Mouse (Mus musculus) cerebellum, adult 2 months (tissue): ENCODE measurements around the gene Psme3. TPM values are rescaled to one million over a fixed set of nuclear protein-coding genes. Genes with fewer than 3 reads are reported as not detected.

ENCODE experiments used
- DNase-seq, 2 experiments: peaks; one replicate each; pipeline ENCODE4 v3.0.0; 2021
- H3K27ac ChIP-seq: fragments of 200-500 bp; 2 replicates; pipeline ENCODE4 v1.5.1; 2012; ENCODE audit warnings: low read length, control low read depth, inconsistent platforms; ENCODE audit not compliant: insufficient read depth
- H3K27me3 ChIP-seq: fragments of 200-500 bp; 2 replicates; pipeline ENCODE4 v1.6.1; 2012; ENCODE audit warnings: inconsistent platforms, mild to moderate bottlenecking, low read length, moderate library complexity; ENCODE audit not compliant: control insufficient read depth, insufficient read depth
- H3K4me1 ChIP-seq: fragments of 200-500 bp; 2 replicates; pipeline ENCODE4 v1.6.1; 2011; ENCODE audit warnings: low read length; ENCODE audit not compliant: control insufficient read depth, insufficient read depth
- H3K4me3 ChIP-seq: fragments of 200-500 bp; replicated peaks from 2 replicates; pipeline ENCODE3; 2011; ENCODE audit warnings: mild to moderate bottlenecking, low read depth, low read length, control low read depth; ENCODE audit not compliant: insufficient read depth
- CTCF ChIP-seq: fragments of 200-500 bp; IDR thresholded peaks from 2 replicates; pipeline ENCODE4 v1.5.1; 2011; ENCODE audit warnings: low read depth, mild to moderate bottlenecking, control low read depth, low read length, moderate library complexity, borderline replicate concordance; ENCODE audit not compliant: insufficient read depth
- POLR2A ChIP-seq: fragments of 200-500 bp; IDR thresholded peaks from 2 replicates; pipeline ENCODE4 v1.6.1; 2011; ENCODE audit warnings: low read length, control low read depth, borderline replicate concordance; ENCODE audit not compliant: insufficient read depth
- WGBS: fragments of 180-500 bp; shearing (Covaris S2); methylation state at CpG from one replicate; pipeline ENCODE4 v1.1.7; 2018; 5-methylcytosine and 5-hydroxymethylcytosine counted together
- polyA plus RNA-seq: library from polyadenylated mRNA; depleted of rRNA; stranded (reverse); fragments of >200 nt; gene quantifications from 2 replicates; pipeline ENCODE4 v1.2.3, GENCODE M21; 2012

Psme3 gene
- polyA plus RNA-seq, 1 experiment, result 98.4 TPM

DNA sequence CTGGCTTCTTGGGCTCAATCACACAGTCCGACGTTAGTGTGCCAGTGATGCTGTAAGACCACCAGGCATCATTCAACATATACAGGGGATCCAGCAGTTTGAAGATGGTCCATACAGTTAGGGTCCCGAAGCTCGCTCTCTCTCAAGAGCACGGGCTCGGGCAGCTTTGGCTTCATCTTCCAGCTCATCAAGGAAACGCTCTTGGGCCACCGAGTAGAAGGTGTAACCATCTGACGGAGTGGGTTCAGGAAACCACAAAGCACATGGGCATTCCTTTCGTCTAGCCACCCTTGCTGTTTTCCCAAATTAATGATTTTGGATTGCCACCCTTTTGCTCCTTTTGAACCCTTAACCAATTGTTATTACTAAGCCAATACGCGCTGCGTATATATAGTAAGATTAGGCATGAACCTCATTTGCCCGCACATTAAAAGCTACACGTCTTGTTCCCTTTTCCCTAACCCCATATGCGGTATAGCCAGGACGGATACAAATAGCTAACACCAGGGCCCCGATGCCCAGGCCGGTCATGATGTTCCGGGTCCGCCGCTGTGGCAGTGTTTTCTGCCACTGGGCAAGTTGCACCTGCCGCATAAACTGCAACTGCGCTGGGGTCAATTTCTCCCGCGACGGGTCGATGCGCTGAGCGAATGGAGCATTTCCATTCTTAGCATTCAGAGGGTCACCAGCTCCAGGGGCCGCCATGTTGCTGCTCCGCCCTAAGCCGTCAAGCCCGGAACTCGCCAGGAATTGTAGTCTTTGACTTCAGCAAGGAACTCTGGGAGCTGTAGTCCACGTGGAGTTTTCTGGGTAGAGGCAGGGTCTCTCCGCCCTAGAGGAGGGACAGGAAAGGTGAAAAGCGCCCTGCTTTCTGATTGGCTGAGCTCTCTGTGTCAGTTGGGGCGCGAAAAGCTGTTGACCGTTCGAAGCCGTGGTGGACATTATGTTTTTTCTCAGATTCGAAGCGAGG lies 37.5 kb upstream of the Psme3 start, which contains the start of the genes Cntd1 and Coa3:
Cntd1 (plus strand) TSS at position 790 of the 970 bp plus-strand sequence.
Coa3 (minus strand) TSS at position 892 of the 970 bp plus-strand sequence.
- Histone ChIP-seq H3K27me3 (no peaks in the 10 kb centered on the region), H3K4me1 (peaks cover 14% of the 10 kb centered on the region), H3K4me3 (peak within 1 kb of the TSS; percentile 91), H3K27ac (peak within 1 kb of the TSS; percentile 64; the same call in 1 of the 2 replicates)
- peak; percentile 84 to 90 for DNase-seq
- peak; percentile 81; the same call in 1 of the 2 replicates for TF ChIP-seq POLR2A
- TF ChIP-seq CTCF, result no peak
- 6% methylated on average over 45 of the region's 45 CpGs for WGBS

DNA sequence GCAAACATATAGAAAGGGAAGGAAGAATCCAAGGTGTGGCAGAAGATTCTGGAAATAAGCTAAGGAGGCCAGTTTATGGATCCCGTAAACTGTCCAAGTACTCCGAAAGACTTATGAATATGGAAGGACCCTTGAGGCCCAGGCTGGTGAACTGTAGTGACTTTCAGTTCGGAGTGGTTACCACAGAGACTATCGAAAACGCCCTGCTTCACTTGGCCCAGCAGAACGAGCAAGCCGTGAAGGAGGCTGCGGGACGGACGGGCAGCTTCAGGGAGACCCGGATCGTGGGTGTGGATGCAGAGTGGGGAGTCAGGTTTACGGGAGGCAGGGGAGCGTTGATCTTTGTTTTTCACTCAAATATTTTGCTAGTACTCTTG lies 36.8 kb upstream of the Psme3 start:
- Histone ChIP-seq H3K4me3 (peak overlapping the region; percentile 91), H3K4me1 (peaks cover 14% of the 10 kb centered on the region)
- WGBS, result 57% methylated on average over 14 of the region's 14 CpGs

DNA sequence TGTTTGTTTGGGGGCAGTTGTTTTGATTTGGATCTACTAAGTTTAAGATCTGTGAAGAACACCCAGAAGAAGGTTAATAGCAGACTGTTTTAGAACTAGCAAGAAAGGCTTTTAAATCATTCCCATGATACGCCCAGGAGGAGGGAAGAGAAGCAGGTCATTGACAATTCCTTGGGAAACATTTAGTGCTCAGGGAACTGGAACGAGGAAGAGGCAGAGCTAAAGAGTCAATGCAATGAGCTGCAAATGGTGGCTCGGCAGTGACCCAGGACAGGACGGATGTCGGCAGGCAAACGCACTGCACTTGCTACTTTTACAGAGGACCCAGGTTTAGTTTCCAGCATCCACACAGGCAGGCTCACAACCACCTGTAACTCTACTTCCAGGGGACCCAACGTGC lies 35.2 kb upstream of the Psme3 start:
- TF ChIP-seq CTCF (no peak), POLR2A (no peak)
- 29% methylated on average over 7 of the region's 7 CpGs for WGBS
- Histone ChIP-seq H3K27ac (no peak overlapping the region), H3K4me3 (no peak overlapping the region), H3K27me3 (no peaks in the 10 kb centered on the region), H3K4me1 (peaks cover 14% of the 10 kb centered on the region)
- DNase-seq, result no peak

More for the DNA sequence above, 36.8 kb upstream of the Psme3 start:
- Histone ChIP-seq H3K27me3 (no peaks in the 10 kb centered on the region), H3K27ac (no peak overlapping the region)
- DNase-seq, result no peak
- TF ChIP-seq POLR2A, result no peak
- TF ChIP-seq CTCF, result no peak

DNA sequence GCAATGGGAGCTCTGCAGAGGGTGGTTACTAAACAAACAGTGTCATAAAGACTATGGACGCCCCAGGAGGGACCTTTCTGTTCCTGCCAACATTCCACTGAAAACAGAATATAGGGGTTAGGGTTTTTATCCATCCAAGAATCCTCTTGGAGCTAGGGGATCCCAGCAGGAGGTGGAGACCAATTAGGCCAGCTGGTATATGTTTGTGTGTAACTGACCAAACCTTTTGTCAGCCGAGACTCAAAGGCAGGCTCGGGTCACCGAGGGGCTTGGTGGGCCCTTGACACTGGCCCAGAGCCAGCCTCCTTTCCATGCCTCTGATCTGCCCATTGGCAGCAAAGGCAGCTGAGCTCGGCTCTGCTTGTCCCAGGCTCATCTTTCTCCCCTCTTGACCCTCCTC lies 33.1 kb upstream of the Psme3 start:
- WGBS, result 14% methylated on average over 5 of the region's 5 CpGs
- no peak for DNase-seq
- Histone ChIP-seq H3K27me3 (no peaks in the 10 kb centered on the region), H3K27ac (no peak overlapping the region), H3K4me1 (0 out of 2 replicates have a peak, but pooled peaks cover 3% of the 10 kb centered on the region), H3K4me3 (no peak overlapping the region)
- TF ChIP-seq CTCF (no peak), POLR2A (no peak)

DNA sequence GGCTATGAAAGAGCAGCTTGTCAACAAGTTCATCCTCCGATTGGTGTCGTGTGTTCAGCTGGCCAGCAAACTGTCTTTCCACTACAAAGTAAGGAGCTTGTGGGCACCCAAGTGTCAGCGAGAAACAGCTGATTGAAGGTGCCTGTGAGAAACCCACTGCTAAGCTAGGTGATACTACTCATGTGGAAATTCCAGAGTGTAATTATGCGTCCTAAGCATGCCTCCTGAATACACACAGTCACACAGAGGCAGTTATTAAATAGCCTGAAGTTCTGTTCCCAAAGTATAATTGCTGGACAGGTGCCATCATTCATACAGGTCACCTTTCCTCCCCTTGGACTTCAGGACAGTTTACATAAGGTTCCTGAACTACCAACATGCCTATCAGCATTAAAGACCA lies 32.2 kb upstream of the Psme3 start:
- 60% methylated on average over 4 of the region's 4 CpGs for WGBS
- no peak for TF ChIP-seq POLR2A
- no peak for TF ChIP-seq CTCF
- 0 out of 2 replicates have a peak, but pooled peaks cover 3% of the 10 kb centered on the region for H3K4me1 ChIP-seq
- DNase-seq, result no peak
- H3K27me3 ChIP-seq, result no peaks in the 10 kb centered on the region
- H3K27ac ChIP-seq, result no peak overlapping the region
- H3K4me3 ChIP-seq, result no peak overlapping the region

DNA sequence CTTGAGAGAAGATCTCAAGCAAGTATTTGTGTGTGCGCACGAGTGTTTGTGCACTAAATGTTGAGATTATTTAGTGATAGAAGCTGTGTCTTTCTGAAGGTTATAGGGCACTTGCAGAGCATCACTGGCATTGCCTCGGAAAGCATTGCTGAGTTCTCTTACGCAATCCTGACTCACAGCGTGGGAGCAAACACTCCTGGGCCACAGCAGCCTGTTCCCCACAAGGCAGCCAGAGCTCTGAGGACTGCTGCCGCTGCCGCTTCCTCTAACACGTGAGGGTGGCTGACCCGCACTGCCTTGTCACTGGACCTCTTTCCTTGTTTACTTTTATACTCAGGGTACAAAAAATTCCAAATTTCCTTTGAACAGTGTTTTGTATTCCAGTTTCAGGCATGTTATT lies 28.7 kb upstream of the Psme3 start:
- Histone ChIP-seq H3K4me1 (no peaks in the 10 kb centered on the region), H3K27ac (no peak overlapping the region), H3K4me3 (no peak overlapping the region), H3K27me3 (no peaks in the 10 kb centered on the region)
- DNase-seq, result no peak
- WGBS, result 84% methylated on average over 9 of the region's 9 CpGs
- TF ChIP-seq CTCF (no peak), POLR2A (no peak)

DNA sequence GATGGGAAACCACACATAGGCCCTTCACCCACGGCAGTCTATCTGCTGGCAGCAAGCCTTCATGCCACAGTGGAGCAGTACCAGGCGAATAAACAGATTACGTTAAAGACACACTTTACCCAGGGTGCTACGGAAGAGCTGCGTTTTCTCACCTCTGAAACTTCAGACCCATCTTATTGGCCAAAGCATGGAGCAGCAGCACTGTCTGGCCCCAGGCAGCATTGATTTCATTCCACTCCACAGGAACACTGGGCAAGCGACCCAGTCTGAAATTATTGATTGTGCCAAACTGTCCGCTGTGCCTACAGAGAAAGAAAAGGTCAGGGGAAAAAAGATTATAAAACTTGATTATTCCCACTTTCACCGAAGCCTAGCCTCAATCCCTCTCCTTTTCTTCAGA lies 24.8 kb upstream of the Psme3 start:
- no peak overlapping the region for H3K4me3 ChIP-seq
- H3K27ac ChIP-seq, result no peak overlapping the region
- TF ChIP-seq CTCF (no peak), POLR2A (no peak)
- WGBS, result 83% methylated on average over 8 of the region's 8 CpGs
- no peaks in the 10 kb centered on the region for H3K4me1 ChIP-seq
- no peaks in the 10 kb centered on the region for H3K27me3 ChIP-seq
- DNase-seq, result no peak

DNA sequence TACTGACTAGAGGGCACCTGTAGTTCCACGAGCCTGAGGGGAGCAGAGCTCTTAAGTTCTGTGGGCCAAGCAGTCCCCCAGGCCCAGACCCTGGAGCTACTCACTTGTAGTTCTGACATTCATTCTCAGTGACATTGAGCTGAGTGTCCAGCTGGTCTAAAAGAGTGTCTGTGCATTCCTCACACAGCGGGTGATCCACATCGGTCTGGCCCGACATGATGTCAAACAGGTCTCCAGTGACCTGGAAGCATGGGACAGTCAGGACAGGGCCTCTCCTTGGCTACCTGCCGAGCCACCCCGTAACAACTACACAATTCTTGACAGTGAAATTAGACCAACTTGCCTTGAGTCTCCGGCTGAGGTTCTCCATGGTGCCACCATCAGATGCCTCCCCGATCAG lies 20.8 kb upstream of the Psme3 start:
- H3K27ac ChIP-seq, result no peak overlapping the region
- no peaks in the 10 kb centered on the region for H3K27me3 ChIP-seq
- H3K4me3 ChIP-seq, result no peak overlapping the region
- WGBS, result 74% methylated on average over 8 of the region's 8 CpGs
- DNase-seq, result no peak
- H3K4me1 ChIP-seq, result no peaks in the 10 kb centered on the region
- TF ChIP-seq POLR2A (no peak), CTCF (no peak)
